Mouse (Mus musculus): Measurements from ENCODE around the gene Scamp4. TPM values are rescaled to one million over a fixed set of nuclear protein-coding genes. Genes with fewer than 3 reads are reported as not detected.

The Scamp4 gene
- 145 and 162 TPM in 2 replicates for polyA plus RNA-seq (2012; rRNA removed)

GRCm38 (mm10) chr10:80602698-80603325 is at the start of gene Scamp4, which contains the start of gene Adat3:
Gene Scamp4 (plus strand): TSS chr10:80602872.
Gene Adat3 (plus strand): TSS chr10:80602880.

GRCm38 (mm10) chr10:80561116-80561944 is 41.3 kb upstream of the Scamp4 start, which contains the start of gene Rexo1:
Gene Rexo1 (minus strand): TSS chr10:80561560.

GRCm38 (mm10) chr10:80577195-80578130 is 25.2 kb upstream of the Scamp4 start, which contains the start of gene Klf16:
Gene Klf16 (minus strand): TSS chr10:80577321.

DNA sequence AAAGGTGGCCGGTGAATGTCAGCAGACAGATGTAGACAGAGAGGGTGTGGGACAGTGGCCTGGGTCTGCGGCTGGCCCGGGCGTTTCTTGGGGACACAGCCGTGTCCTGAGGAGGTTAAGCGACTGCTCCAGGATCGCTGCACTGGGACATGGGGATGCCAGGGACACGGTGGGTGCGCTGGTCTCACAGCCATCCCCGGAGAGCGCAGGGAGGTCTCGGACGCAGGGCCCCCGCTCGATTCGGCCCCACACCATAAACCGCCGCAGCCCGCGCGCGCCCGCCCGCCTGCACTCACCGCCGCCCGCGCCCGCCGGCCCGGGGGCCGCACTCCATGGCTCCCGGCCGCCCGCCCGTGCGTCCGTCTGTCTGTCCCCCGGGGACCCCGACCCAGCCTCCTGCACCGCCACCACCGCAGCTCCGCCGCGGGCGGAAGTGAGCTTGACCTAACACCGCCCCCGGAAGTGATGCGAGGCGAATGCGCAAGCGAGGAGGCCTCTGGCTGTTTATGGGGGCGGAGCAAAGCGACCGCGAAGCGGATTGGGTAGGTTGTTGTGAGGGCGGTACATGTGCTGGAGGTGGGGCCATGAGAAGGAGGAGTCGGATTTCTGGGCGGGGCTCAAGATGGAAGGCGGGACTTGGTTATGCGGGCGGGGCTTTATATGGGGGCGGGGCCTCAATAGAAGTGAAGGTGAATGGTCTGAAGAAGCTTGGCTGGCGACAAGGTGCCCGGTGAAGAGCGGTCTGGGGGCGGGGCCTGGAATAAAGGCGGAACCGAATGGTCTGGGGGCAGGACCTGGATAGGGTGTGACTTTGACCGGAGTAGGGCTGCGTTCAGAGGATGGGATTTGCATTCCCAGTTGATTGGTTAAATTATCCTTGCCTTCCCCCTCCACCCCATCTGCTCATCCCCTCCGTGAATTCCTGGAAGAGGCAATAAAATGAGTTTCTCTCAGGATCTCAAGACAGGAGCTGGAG is 12.5 kb upstream of the Scamp4 start, which contains the start of gene Abhd17a:
Abhd17a (minus strand) TSS at position 463 of the 976 bp plus-strand sequence.

GRCm38 (mm10) chr10:80605721-80606120 is 3.0 kb downstream of the Scamp4 start, which contains the start of gene Gm49322:
Gene Gm49322 (plus strand): TSS chr10:80606021.

GRCm38 (mm10) chr10:80622661-80623456 is 20.2 kb downstream of the Scamp4 start, which contains the start of gene Csnk1g2:
Gene Csnk1g2 (plus strand): TSS chr10:80622838.

DNA sequence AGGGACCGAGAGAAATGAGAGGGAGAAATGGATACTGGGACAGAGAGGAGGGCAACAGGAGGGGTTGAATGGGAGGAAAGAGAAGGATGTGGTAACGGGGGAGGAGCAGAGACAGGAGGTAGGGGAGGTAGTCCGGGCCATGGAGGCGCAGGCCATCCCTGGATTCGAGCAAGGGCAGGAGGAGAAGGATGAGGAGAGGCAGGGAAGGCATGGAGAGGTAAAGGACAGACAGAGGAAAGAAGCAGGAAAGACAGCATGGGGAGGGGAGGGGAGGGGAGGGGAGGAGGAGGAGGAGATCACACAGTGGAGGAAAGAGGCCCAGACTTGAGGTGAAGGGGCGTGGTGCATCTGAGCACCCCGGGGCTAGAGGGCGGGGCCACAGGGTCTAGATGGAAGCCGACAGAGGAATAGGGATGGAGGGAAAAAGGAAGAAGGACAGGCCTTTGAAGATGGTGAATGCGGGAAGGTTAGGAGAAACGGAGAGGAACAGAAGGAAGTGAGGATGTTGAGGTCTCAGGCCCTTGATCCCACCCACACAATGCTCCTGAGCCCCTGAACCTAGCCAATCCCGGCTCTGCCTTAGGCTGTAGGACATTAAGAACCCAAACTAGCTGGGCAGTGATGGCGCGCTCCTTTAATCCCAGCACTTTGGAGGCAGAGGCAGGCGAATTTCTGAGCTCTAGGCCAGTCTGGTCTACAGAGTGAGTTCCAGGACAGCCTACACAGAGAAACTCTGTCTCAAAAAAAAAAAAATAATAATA is 54.4 kb downstream of the Scamp4 start, which contains the start of gene Btbd2:
Btbd2 (minus strand) TSS at position 209 of the 761 bp plus-strand sequence.

Other genes with a start within 250 kb of the Scamp4 start
- 0.38 and 0.71 TPM in 2 replicates for gene Plk5, start 246.4 kb upstream of the Scamp4 start, polyA plus RNA-seq (2012; rRNA removed)
- 23.9 and 24.3 TPM in 2 replicates for gene Mex3d, start 215.2 kb upstream of the Scamp4 start, polyA plus RNA-seq (2012; rRNA removed)
- 112 and 120 TPM in 2 replicates for gene Mbd3, start 203.3 kb upstream of the Scamp4 start, polyA plus RNA-seq (2012; rRNA removed)
- 2,050 and 2,937 TPM in 2 replicates for gene Uqcr11, start 196.0 kb upstream of the Scamp4 start, polyA plus RNA-seq (2012; rRNA removed)
- 84.9 and 86.2 TPM in 2 replicates for gene Tcf3, start 169.2 kb upstream of the Scamp4 start, polyA plus RNA-seq (2012; rRNA removed)
- gene Onecut3, start 108.0 kb upstream of the Scamp4 start, polyA plus RNA-seq (2012; rRNA removed) = 0.02 TPM in 1 of 2 replicates, not detected in the other
- gene Atp8b3, start 63.7 kb upstream of the Scamp4 start, polyA plus RNA-seq (2012; rRNA removed) = not detected in 2 replicates
- gene Rexo1, start 41.3 kb upstream of the Scamp4 start, polyA plus RNA-seq (2012; rRNA removed) = 56.3 and 60.5 TPM in 2 replicates
- 32.1 and 34.5 TPM in 2 replicates for gene Klf16, start 25.6 kb upstream of the Scamp4 start, polyA plus RNA-seq (2012; rRNA removed)
- gene Abhd17a, start 12.5 kb upstream of the Scamp4 start, polyA plus RNA-seq (2012; rRNA removed) = 328 and 390 TPM in 2 replicates
- 22.0 and 28.5 TPM in 2 replicates for gene Adat3, start within 50 bp of the Scamp4 start, polyA plus RNA-seq (2012; rRNA removed)
- gene Gm49322, start 3.1 kb downstream of the Scamp4 start, polyA plus RNA-seq (2012; rRNA removed) = 3.8 and 4.9 TPM in 2 replicates
- 326 and 352 TPM in 2 replicates for gene Csnk1g2, start 20.0 kb downstream of the Scamp4 start, polyA plus RNA-seq (2012; rRNA removed)
- gene Btbd2, start 54.2 kb downstream of the Scamp4 start, polyA plus RNA-seq (2012; rRNA removed) = 89.5 and 97.5 TPM in 2 replicates
- 385 and 392 TPM in 2 replicates for gene Mknk2, start 75.2 kb downstream of the Scamp4 start, polyA plus RNA-seq (2012; rRNA removed)
- 39.9 and 49.0 TPM in 2 replicates for gene Mob3a, start 99.1 kb downstream of the Scamp4 start, polyA plus RNA-seq (2012; rRNA removed)
- 52.3 and 56.7 TPM in 2 replicates for gene Izumo4, start 99.3 kb downstream of the Scamp4 start, polyA plus RNA-seq (2012; rRNA removed)
- 116 and 122 TPM in 2 replicates for gene Ap3d1, start 139.4 kb downstream of the Scamp4 start, polyA plus RNA-seq (2012; rRNA removed)
- gene Dot1l, start 152.3 kb downstream of the Scamp4 start, polyA plus RNA-seq (2012; rRNA removed) = 25.5 and 45.2 TPM in 2 replicates
- 31.8 and 39.2 TPM in 2 replicates for gene Sf3a2, start 195.3 kb downstream of the Scamp4 start, polyA plus RNA-seq (2012; rRNA removed)
- 54.2 and 71.9 TPM in 2 replicates for gene Plekhj1, start 195.8 kb downstream of the Scamp4 start, polyA plus RNA-seq (2012; rRNA removed)
- gene Amh, start 202.4 kb downstream of the Scamp4 start, polyA plus RNA-seq (2012; rRNA removed) = 0.67 and 1.1 TPM in 2 replicates
- gene Jsrp1, start 210.6 kb downstream of the Scamp4 start, polyA plus RNA-seq (2012; rRNA removed) = 0.13 TPM in 1 of 2 replicates, not detected in the other
- gene Oaz1, start 223.8 kb downstream of the Scamp4 start, polyA plus RNA-seq (2012; rRNA removed) = 843 and 1,116 TPM in 2 replicates
- gene Lingo3, start 241.2 kb downstream of the Scamp4 start, polyA plus RNA-seq (2012; rRNA removed) = not detected in 2 replicates

All from colon, adult 2 months (tissue).